Mouse (Mus musculus): ENCODE measurements around the gene Crk.

The Crk gene

GRCm38 (mm10) chr11:75678747-75679438 lies at the start of gene Crk:
Gene Crk (plus strand): TSS chr11:75679259.
- peak; percentile 98 to 99 for DNase-seq (ENCODE audit: low spot score in 2 of 2)

GRCm38 (mm10) chr11:75630098-75630497 lies 49.0 kb upstream of the Crk start:
- no peak for DNase-seq (ENCODE audit: low spot score in 2 of 2)

- peak; percentile 92 to 96 for DNase-seq (ENCODE audit: low spot score in 2 of 2)
Observed at GRCm38 (mm10) chr11:75630645-75631229, 48.3 kb upstream of the Crk start, which contains the start of gene Inpp5k. Gene Inpp5k (plus strand): TSS chr11:75630988.

- DNase-seq (ENCODE audit: low spot score in 2 of 2) = peak in 1 of 2 experiments; percentile 38
Observed at GRCm38 (mm10) chr11:75631561-75632225, 47.4 kb upstream of the Crk start.

- DNase-seq (ENCODE audit: low spot score in 2 of 2) = no peak
Observed at GRCm38 (mm10) chr11:75632921-75633320, 46.1 kb upstream of the Crk start.

GRCm38 (mm10) chr11:75634801-75635200 lies 44.3 kb upstream of the Crk start:
- no peak for DNase-seq (ENCODE audit: low spot score in 2 of 2)

- no peak for DNase-seq (ENCODE audit: low spot score in 2 of 2)
Observed at GRCm38 (mm10) chr11:75635315-75635714, 43.7 kb upstream of the Crk start.

- no peak for DNase-seq (ENCODE audit: low spot score in 2 of 2)
Observed at GRCm38 (mm10) chr11:75643323-75643722, 35.7 kb upstream of the Crk start.

- DNase-seq (ENCODE audit: low spot score in 2 of 2) = peak; percentile 42 to 44
Observed at GRCm38 (mm10) chr11:75644684-75645083, 34.4 kb upstream of the Crk start.

GRCm38 (mm10) chr11:75647681-75648211 lies 31.3 kb upstream of the Crk start:
- DNase-seq (ENCODE audit: low spot score in 2 of 2) = no peak

GRCm38 (mm10) chr11:75649155-75649561 lies 29.9 kb upstream of the Crk start:
- no peak for DNase-seq (ENCODE audit: low spot score in 2 of 2)

- DNase-seq (ENCODE audit: low spot score in 2 of 2) = no peak
Observed at GRCm38 (mm10) chr11:75650311-75650710, 28.7 kb upstream of the Crk start, which contains the start of gene Myo1c. Gene Myo1c (plus strand): TSS chr11:75650504.

GRCm38 (mm10) chr11:75650958-75651425 lies 28.1 kb upstream of the Crk start:
- DNase-seq (ENCODE audit: low spot score in 2 of 2) = no peak

- peak; percentile 51 to 63 for DNase-seq (ENCODE audit: low spot score in 2 of 2)
Observed at GRCm38 (mm10) chr11:75651426-75652221, 27.4 kb upstream of the Crk start.

GRCm38 (mm10) chr11:75652222-75652941 lies 26.7 kb upstream of the Crk start:
- peak; percentile 69 to 76 for DNase-seq (ENCODE audit: low spot score in 2 of 2)

- DNase-seq (ENCODE audit: low spot score in 2 of 2) = no peak
Observed at GRCm38 (mm10) chr11:75652942-75653684, 25.9 kb upstream of the Crk start.

GRCm38 (mm10) chr11:75653781-75654470 lies 25.1 kb upstream of the Crk start:
- DNase-seq (ENCODE audit: low spot score in 2 of 2) = peak; percentile 64 to 66

GRCm38 (mm10) chr11:75654471-75655390 lies 24.3 kb upstream of the Crk start:
- peak; percentile 59 to 66 for DNase-seq (ENCODE audit: low spot score in 2 of 2)

Data from thymus, postnatal 10 days (tissue).